Mouse (Mus musculus) hematopoietic stem cell, adult 5-6 weeks (primary cell): ENCODE results near the gene Helb. TPM values are rescaled to one million over a fixed set of nuclear protein-coding genes. Genes with fewer than 3 reads are reported as not detected.

ENCODE experiments used
- total RNA-seq: library from RNA; stranded (forward); fragments of 172-1452, 232-1000 nt; gene quantifications from 2 replicates; pipeline ENCODE4 v1.2.3, GENCODE M21; 2017

The Helb gene
- total RNA-seq, 1 experiment from 2014 or later: 31.9 TPM

Other genes with a start within 250 kb of the Helb start
- gene Tmbim4, start 88.6 kb upstream of the Helb start, total RNA-seq: 84.9 and 109 TPM in 2 replicates
- gene Irak3, start 89.1 kb upstream of the Helb start, total RNA-seq: 17.7 and 19.2 TPM in 2 replicates
- 82.5 and 82.9 TPM in 2 replicates for gene Llph, start 114.1 kb upstream of the Helb start, total RNA-seq